Mouse (Mus musculus) cortical plate, adult 2 months (tissue): ENCODE results near the gene Speg. TPM values are rescaled to one million over a fixed set of nuclear protein-coding genes. Genes with fewer than 3 reads are reported as not detected.

Experiments
- H3K27ac ChIP-seq: fragments of 200-500 bp; 2 replicates; pipeline ENCODE4 v1.5.1; 2012; ENCODE audit warnings: low read length, control low read depth, inconsistent platforms; ENCODE audit not compliant: insufficient read depth
- H3K4me1 ChIP-seq: fragments of 200-500 bp; 2 replicates; pipeline ENCODE4 v1.6.1; 2011; ENCODE audit warnings: low read length; ENCODE audit not compliant: control insufficient read depth, insufficient read depth
- H3K4me3 ChIP-seq: fragments of 200-500 bp; 2 replicates; pipeline ENCODE4 v1.5.1; 2011; ENCODE audit warnings: mild to moderate bottlenecking, low read length, control low read depth; ENCODE audit not compliant: insufficient read depth
- CTCF ChIP-seq: fragments of 200-500 bp; IDR thresholded peaks from 2 replicates; pipeline ENCODE4 v1.5.1; 2011; ENCODE audit warnings: mild to moderate bottlenecking, control low read depth, low read length; ENCODE audit not compliant: insufficient read depth; ENCODE audit errors: extremely low read depth
- POLR2A ChIP-seq: fragments of 200-500 bp; IDR thresholded peaks from 2 replicates; pipeline ENCODE4 v1.6.1; 2011; ENCODE audit warnings: mild to moderate bottlenecking, low read length, control low read depth; ENCODE audit not compliant: insufficient read depth; ENCODE audit errors: extremely low read depth
- polyA plus RNA-seq: library from polyadenylated mRNA; depleted of rRNA; stranded (reverse); fragments of >200 nt; gene quantifications from 2 replicates; pipeline ENCODE4 v1.2.3, GENCODE M21; 2012; rRNA removed

Gene Speg
- polyA plus RNA-seq, 1 experiment = 164 TPM

DNA sequence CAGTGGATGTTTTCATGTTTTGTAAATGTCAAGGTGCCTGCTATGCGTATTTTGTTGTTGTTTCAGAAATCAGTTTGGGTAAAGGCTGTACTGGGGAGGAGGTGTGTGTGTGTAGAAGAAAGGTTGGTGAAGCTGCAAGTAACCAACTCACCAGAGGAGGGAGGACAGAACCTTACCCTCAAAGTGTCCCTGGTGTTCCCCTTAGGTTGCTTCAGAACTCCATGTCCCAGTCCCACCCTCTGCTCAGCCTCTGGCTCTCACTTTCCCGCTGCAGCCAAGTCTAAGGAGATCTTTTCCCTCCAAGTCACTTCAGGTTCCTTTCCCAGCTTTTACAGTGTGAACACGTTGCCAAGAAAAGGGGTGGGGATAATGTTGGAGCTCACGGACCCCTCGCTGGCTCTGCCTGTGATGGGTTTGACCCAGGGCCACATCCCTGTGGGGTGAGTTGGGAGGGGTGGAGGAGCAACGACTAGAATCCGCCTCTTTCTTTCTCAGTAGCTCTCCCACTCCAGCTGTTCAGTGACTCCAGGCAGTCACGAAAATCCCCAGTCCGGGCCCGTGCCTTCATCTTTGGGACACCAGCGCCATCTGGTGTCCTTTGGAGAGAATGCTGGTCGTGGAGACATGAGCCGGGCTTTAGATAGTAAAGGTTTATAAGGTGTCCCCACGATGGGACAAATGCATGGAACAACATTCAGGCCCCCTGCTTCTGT is 92.3 kb downstream of the Speg start:
- Histone ChIP-seq H3K4me3 (no peak overlapping the region), H3K4me1 (no peaks in the 10 kb centered on the region), H3K27ac (no peak overlapping the region)
- TF ChIP-seq POLR2A (no peak), CTCF (peak; percentile 86)

DNA sequence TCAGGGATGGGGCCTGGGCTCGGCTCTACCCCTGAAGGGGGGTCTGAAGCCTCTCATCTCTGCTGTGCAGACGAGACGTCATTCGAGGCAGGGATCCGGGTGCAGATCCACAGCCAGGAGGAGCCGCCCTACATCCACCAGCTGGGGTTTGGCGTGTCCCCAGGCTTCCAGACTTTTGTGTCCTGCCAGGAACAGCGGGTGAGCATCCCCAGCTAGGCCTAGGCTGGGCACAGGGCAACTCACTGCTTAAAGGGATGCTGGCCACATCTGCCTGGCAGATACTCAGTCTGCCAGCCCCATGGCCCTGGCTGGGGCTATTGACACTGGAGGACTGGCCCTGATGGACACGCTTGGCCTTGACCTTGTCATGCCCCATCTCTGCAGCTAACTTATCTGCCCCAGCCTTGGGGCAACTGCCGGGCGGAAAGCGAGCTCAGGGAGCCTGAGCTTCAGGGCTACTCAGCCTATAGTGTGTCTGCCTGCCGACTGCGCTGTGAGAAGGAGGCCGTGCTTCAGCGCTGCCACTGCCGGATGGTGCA is 94.3 kb downstream of the Speg start:
- Histone ChIP-seq H3K27ac (no peak overlapping the region), H3K4me3 (no peak overlapping the region), H3K4me1 (no peaks in the 10 kb centered on the region)
- TF ChIP-seq CTCF (no peak), POLR2A (no peak)

DNA sequence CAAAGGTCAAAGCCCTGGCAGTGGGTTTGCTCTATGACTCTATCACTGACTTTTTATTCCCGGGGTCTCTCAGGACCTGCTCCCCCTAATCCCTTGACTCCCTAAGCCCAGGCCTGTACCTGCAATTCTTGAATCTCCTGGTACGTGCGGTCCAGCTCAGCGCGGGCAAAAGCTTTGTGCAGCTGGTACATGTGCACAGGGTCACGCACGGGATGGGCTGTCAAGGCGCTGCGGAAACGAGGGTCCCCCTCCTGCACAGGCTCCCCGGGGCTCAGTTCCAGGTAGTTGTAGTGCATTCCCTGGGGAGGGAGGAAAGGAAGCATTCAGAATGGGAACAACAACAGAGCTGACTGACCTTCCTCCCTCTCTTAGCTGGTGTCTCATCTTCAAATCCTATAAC is 101.3 kb downstream of the Speg start:
- no peak for TF ChIP-seq POLR2A
- no peak for TF ChIP-seq CTCF
- Histone ChIP-seq H3K27ac (no peak overlapping the region), H3K4me1 (no peaks in the 10 kb centered on the region), H3K4me3 (no peak overlapping the region)

DNA sequence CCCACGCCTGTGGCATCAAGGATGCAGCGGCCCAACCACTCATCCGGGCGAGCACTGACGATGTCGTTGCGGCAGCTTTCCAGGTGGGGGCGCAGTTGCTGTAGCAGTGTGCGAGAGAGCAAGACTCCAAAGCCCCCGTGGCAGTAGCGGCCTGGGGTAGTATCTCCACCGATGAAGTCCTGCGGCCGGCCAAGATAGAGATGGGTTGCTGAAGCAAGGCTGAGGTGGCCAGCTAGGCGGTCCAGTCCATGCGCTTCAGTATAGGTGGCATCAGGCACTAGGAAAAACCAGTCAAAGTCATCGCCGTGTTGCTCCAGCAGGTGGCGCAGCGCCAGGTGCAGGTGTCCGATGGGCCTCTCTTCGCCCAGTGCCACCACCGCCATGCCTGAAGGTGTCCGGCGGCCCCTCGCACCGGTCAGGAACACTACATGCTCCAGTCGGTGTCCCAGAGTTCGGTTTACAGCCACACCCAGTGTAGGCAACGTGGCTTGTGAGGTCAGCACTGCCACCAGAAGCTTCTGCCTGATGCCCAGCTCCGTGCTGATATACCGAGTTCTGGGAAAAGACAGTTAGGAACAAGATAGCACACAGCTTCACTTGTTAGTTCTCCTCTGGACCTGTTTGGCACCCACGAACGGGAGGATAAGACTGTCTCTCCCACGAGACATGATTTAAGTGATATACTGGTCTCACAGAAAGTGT is 102.3 kb downstream of the Speg start:
- no peak overlapping the region for H3K27ac ChIP-seq
- TF ChIP-seq CTCF = peak; percentile 47
- TF ChIP-seq POLR2A = no peak
- H3K4me3 ChIP-seq = peak overlapping the region; percentile 98; the same call in 1 of the 2 replicates
- H3K4me1 ChIP-seq = no peaks in the 10 kb centered on the region

DNA sequence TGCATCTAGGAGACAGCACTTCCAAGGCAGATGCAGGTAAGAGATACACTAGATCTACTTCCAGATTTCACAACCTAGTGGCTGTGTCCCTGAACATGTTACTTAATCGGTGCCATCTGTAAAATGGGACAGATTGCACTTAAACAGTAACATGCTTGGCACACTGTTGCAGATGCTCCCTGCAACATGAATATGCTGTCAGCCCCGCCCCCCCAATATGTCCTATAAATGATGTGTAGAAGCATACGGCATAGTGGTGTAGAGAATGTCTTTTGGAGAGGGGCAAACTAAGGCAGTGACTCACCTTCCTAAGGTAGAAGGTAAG is 102.8 kb downstream of the Speg start:
- TF ChIP-seq CTCF (no peak), POLR2A (no peak)
- peak overlapping the region; percentile 98; the same call in 1 of the 2 replicates for H3K4me3 ChIP-seq
- no peaks in the 10 kb centered on the region for H3K4me1 ChIP-seq
- H3K27ac ChIP-seq = no peak overlapping the region

DNA sequence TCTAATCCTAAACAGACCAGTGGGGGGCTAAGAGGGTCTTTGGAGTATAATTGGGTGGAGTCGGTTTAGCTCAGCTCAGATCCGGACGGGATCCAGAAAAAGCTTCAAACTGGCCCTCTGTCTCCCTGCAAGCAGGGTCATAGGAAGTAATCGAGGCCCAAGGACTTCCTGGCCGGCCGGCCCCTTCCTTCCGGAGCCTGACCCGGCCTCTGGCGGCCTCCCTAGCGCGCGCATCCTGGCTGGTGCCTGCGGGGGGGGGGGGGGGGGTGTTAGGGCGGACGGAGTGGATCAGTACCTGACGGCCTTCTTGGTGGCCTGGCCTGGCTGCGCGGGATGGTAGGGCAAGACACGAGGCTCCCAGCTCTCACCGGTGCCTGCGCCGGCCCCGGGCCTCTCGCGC is 103.4 kb downstream of the Speg start:
- TF ChIP-seq CTCF (no peak), POLR2A (no peak)
- Histone ChIP-seq H3K4me3 (peak overlapping the region; percentile 98), H3K4me1 (no peaks in the 10 kb centered on the region), H3K27ac (peak overlapping the region; percentile 96)

DNA sequence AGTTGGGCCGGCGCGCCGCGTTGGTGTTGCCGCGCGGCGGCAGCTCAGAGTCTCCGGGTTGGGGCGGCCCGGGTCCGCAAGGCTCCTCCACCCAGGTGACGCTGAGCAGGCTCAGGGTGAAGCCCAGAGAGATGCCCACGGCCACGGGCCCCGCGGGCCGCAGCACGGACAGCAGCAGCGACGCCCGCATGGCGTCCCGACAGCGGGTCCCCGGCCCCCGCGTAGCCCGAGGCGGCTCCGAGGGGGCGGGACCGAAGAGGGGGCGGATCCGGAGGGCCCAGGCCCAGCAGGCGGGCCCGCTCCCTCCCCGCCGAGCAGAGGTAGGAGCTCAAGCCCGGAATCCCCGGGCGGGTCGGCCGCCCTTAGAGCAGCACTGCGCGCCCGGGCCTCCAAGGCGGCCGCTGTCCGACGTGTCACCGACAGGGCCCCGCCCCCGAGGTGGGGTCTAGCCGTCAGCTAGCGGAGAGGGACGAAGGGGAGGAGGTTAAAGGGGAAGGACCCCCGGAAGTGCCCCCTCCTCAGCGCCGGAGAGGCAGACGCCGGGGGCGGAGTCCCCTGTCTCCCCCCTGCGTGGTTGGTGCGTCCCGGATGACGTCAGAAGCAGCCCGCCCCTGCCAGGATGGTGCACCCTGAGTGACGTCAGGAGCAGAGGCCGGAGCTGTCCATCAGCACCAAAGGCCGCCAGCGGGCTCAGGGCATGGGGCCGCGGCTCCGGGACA is 104.0 kb downstream of the Speg start, which contains the start of the genes Chpf and Tmem198:
TSS of gene Chpf (minus strand) at position 392 of the 719 bp plus-strand sequence.
TSS of gene Tmem198 (plus strand) at position 617 of the 719 bp plus-strand sequence.
- TF ChIP-seq CTCF (no peak), POLR2A (peak; percentile 70)
- H3K4me3 ChIP-seq = peak within 1 kb of the TSS; percentile 98
- H3K4me1 ChIP-seq = no peaks in the 10 kb centered on the region
- peak within 1 kb of the TSS; percentile 96 for H3K27ac ChIP-seq

DNA sequence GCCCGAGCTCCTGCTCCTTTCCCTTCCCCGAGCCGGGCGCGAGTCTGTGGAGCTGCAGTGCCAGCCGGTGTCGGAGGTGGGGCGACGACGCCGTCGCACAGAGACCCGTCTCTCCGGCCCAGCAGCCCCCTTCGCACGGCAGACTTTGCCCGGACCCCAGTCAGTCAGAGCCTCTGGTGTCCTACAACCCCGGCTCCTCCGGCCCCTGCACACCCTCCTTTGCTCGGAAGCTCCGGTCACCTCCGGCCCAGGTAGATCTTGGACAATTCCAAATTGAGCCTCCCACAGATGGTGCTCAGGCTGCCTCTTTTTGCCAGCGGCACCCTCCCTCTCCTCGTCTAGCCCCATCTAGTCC is 104.5 kb downstream of the Speg start:
- Histone ChIP-seq H3K27ac (peak overlapping the region; percentile 96), H3K4me3 (peak overlapping the region; percentile 98), H3K4me1 (no peaks in the 10 kb centered on the region)
- no peak for TF ChIP-seq CTCF
- TF ChIP-seq POLR2A = no peak

DNA sequence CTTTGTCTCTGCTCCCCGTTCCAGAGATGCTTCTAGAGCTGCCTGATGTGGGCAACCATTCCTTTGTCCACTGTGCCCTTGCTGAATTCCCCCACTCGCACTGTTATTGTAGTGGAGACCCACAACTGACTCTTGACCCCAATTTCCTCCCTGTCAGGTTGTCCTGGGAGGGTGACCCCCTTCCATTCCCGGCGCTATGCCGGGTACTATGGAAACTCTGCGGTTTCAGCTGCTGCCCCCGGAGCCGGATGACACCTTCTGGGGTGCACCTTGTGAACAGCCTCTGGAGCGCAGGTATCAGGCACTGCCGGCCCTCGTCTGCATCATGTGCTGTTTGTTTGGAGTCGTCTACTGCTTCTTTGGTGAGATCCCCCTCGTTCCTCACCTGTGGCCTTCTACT is 104.9 kb downstream of the Speg start:
- TF ChIP-seq POLR2A (no peak), CTCF (no peak)
- Histone ChIP-seq H3K27ac (peak overlapping the region; percentile 96), H3K4me1 (no peaks in the 10 kb centered on the region), H3K4me3 (peak overlapping the region; percentile 98)

DNA sequence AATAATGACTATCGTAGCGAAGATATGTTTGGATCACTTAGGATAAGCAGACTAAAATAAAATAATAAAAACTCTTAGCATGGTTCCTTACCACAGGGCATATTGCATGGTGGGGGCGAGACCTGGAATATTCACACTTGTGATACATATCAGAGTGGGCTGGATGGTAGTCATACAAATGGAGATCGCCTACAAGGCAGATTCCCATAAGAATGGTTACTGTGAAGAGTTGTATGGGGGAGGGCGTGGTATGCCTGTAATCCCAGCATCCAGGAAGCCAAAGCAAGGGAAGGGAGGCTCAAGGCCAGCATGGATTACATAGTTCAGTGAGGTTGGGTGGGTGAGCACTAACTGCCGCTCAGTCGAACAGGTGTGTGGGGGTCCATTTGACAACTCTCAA is 105.6 kb downstream of the Speg start:
- TF ChIP-seq POLR2A (no peak), CTCF (no peak)
- Histone ChIP-seq H3K27ac (no peak overlapping the region), H3K4me3 (peak overlapping the region; percentile 98), H3K4me1 (no peaks in the 10 kb centered on the region)

Other genes starting within 250 kb of the Speg start
- gene Slc23a3, start 241.4 kb upstream of the Speg start, polyA plus RNA-seq = 1.7 and 1.9 TPM in 2 replicates
- 36.9 TPM in 2 replicates for gene Cnppd1, start 232.6 kb upstream of the Speg start, polyA plus RNA-seq
- gene Retreg2, start 232.5 kb upstream of the Speg start, polyA plus RNA-seq = 227 and 233 TPM in 2 replicates
- 64.3 and 64.9 TPM in 2 replicates for gene Zfand2b, start 206.7 kb upstream of the Speg start, polyA plus RNA-seq
- 23.8 and 25.7 TPM in 2 replicates for gene Abcb6, start 194.9 kb upstream of the Speg start, polyA plus RNA-seq
- gene Ankzf1, start 183.1 kb upstream of the Speg start, polyA plus RNA-seq = 47.4 and 54.1 TPM in 2 replicates
- gene Atg9a, start 183.1 kb upstream of the Speg start, polyA plus RNA-seq = 124 and 129 TPM in 2 replicates
- 20.4 and 21.2 TPM in 2 replicates for gene Glb1l, start 164.5 kb upstream of the Speg start, polyA plus RNA-seq
- 159 and 172 TPM in 2 replicates for gene Stk16, start 164.5 kb upstream of the Speg start, polyA plus RNA-seq
- 345 and 362 TPM in 2 replicates for gene Tuba4a, start 155.4 kb upstream of the Speg start, polyA plus RNA-seq
- gene A630095N17Rik, start 143.2 kb upstream of the Speg start, polyA plus RNA-seq = not detected in 2 replicates
- 104 and 115 TPM in 2 replicates for gene Dnajb2, start 138.9 kb upstream of the Speg start, polyA plus RNA-seq
- gene Ptprn, start 110.8 kb upstream of the Speg start, polyA plus RNA-seq = 405 TPM in 2 replicates
- 138 and 162 TPM in 2 replicates for gene Resp18, start 96.9 kb upstream of the Speg start, polyA plus RNA-seq
- gene Dnpep, start 57.3 kb upstream of the Speg start, polyA plus RNA-seq = 73.6 and 74.4 TPM in 2 replicates
- 3.0 and 3.2 TPM in 2 replicates for gene Des, start 15.0 kb upstream of the Speg start, polyA plus RNA-seq
- gene Gmppa, start 60.6 kb downstream of the Speg start, polyA plus RNA-seq = 103 and 104 TPM in 2 replicates
- gene Asic4, start 75.1 kb downstream of the Speg start, polyA plus RNA-seq = 4.6 and 8.3 TPM in 2 replicates
- 78.0 and 81.6 TPM in 2 replicates for gene Chpf, start 104.0 kb downstream of the Speg start, polyA plus RNA-seq
- 103 and 108 TPM in 2 replicates for gene Tmem198, start 104.2 kb downstream of the Speg start, polyA plus RNA-seq
- 32.9 and 34.5 TPM in 2 replicates for gene Obsl1, start 131.2 kb downstream of the Speg start, polyA plus RNA-seq
- gene Inha, start 131.8 kb downstream of the Speg start, polyA plus RNA-seq = 88.7 and 90.3 TPM in 2 replicates
- 36.2 and 37.8 TPM in 2 replicates for gene Stk11ip, start 146.2 kb downstream of the Speg start, polyA plus RNA-seq
- gene Slc4a3, start 171.0 kb downstream of the Speg start, polyA plus RNA-seq = 121 and 131 TPM in 2 replicates